ENCODE assay signal across 14 mouse cellular contexts in genomic region chr9:46274494-46274893, GRCm38 (mm10). TPM values are rescaled to one million over a fixed set of nuclear protein-coding genes. Genes with fewer than 3 reads are reported as not detected.
DNase-seq lines count a peak whose midpoint lies in the region; ATAC-seq and TF ChIP-seq lines count a peak whose summit lies in the region.
"Had no signal": no experiment of that assay in that cellular context is flagged by ENCODE, and none has a peak within 500 bp of the region (broad histone marks: within the 10 kb centered on the region; RNA-seq: fewer than 3 reads in every experiment).

No protein-coding gene starts in this region.

- H3K9ac ChIP-seq in kidney, embryonic 15.5 days = 0 out of 2 replicates have a peak overlapping the region, but pooled peaks have one; percentile 67
- peak overlapping the region; percentile 83; the same call in 1 of the 2 replicates for H3K9ac ChIP-seq in liver, embryonic 12.5 days

- H3K4me2 ChIP-seq in kidney, embryonic 15.5 days = 0 out of 2 replicates have a peak overlapping the region, but pooled peaks have one; percentile 83
- H3K4me2 ChIP-seq in liver, embryonic 12.5 days = peak overlapping the region; percentile 92

- peaks cover 11% of the 10 kb centered on the region for H3K27me3 ChIP-seq in erythroblast, embryonic 14.5 days (ENCODE audit: control insufficient read depth)
- peaks cover 21% of the 10 kb centered on the region for H3K27me3 ChIP-seq in kidney, embryonic 15.5 days
- H3K27me3 ChIP-seq in G1E (ENCODE audit: insufficient read depth, low read length) = peaks cover 11% of the 10 kb centered on the region
- peaks cover 20% of the 10 kb centered on the region for H3K27me3 ChIP-seq in liver, embryonic 12.5 days (replicated peaks)

- no peaks in the 10 kb centered on the region for H3K9me3 ChIP-seq in erythroblast, embryonic 14.5 days (ENCODE audit: control insufficient read depth, low read length)
- no peaks in the 10 kb centered on the region for H3K9me3 ChIP-seq in kidney, embryonic 15.5 days (replicated peaks)
- H3K9me3 ChIP-seq in G1E (replicated peaks) = no peaks in the 10 kb centered on the region
- no peaks in the 10 kb centered on the region for H3K9me3 ChIP-seq in liver, embryonic 12.5 days (replicated peaks)

- peaks cover 47% of the 10 kb centered on the region for H3K36me3 ChIP-seq in erythroblast, embryonic 14.5 days (ENCODE audit: control insufficient read depth)
- peaks cover 51% of the 10 kb centered on the region for H3K36me3 ChIP-seq in kidney, embryonic 15.5 days
- peaks cover 66% of the 10 kb centered on the region for H3K36me3 ChIP-seq in G1E (replicated peaks)
- peaks cover 53% of the 10 kb centered on the region for H3K36me3 ChIP-seq in liver, embryonic 12.5 days

- no peak for ATAC-seq in erythroblast, adult 5-6 weeks (replicated peaks; ENCODE audit: low FRiP score, poor library complexity, severe bottlenecking)
- no peak for ATAC-seq in kidney, embryonic 15.5 days (replicated peaks; ENCODE audit: low FRiP score)
- no peak for ATAC-seq in G1E (ENCODE audit: extremely low read depth, insufficient number of reproducible peaks, low FRiP score, poor library complexity, severe bottlenecking)
- ATAC-seq in liver, embryonic 12.5 days = no peak
- ATAC-seq: hindbrain, postnatal 0 days had no signal

- no peak for TF ChIP-seq CTCF in G1E (IDR thresholded peaks at IDR 0.05; ENCODE audit: low read depth, low read length)

- peak overlapping the region; percentile 21 for H3K4me3 ChIP-seq in erythroblast, embryonic 14.5 days (replicated peaks)
- H3K4me3 ChIP-seq in kidney, embryonic 15.5 days (replicated peaks) = 0 out of 2 replicates have a peak overlapping the region, but pooled peaks have one; percentile 69
- peak overlapping the region; percentile 92; the same call in 1 of the 2 replicates for H3K4me3 ChIP-seq in G1E (ENCODE audit: low read depth, low read length)
- peak overlapping the region; percentile 85 for H3K4me3 ChIP-seq in liver, embryonic 12.5 days

- no peak for DNase-seq in kidney, postnatal 14 days
- DNase-seq in G1E (ENCODE audit: low spot score) = no peak
- DNase-seq in layer of hippocampus, postnatal 36 days = no peak
- DNase-seq in adrenal gland, adult 2 months = no peak
- DNase-seq: adrenal gland, postnatal 10 days; cerebellum, postnatal 36 days; left cerebral cortex, postnatal 4 days had no signal

- no peak overlapping the region for H3K27ac ChIP-seq in kidney, embryonic 15.5 days
- H3K27ac ChIP-seq in liver, embryonic 12.5 days = no peak overlapping the region
- H3K27ac ChIP-seq: hindbrain, postnatal 0 days had no signal

- peaks cover 30% of the 10 kb centered on the region for H3K4me1 ChIP-seq in erythroblast, embryonic 14.5 days (ENCODE audit: control insufficient read depth)
- H3K4me1 ChIP-seq in kidney, embryonic 15.5 days = peaks cover 29% of the 10 kb centered on the region
- H3K4me1 ChIP-seq in G1E (ENCODE audit: insufficient read depth, low read depth, low read length) = peaks cover 40% of the 10 kb centered on the region
- H3K4me1 ChIP-seq in liver, embryonic 12.5 days = peaks cover 25% of the 10 kb centered on the region

- WGBS in kidney, embryonic 15.5 days = 72% methylated on average over 9 of the region's 9 CpGs
- WGBS in liver, embryonic 12.5 days (ENCODE audit: insufficient replicate concordance) = 67% methylated on average over 9 of the region's 9 CpGs

RNA-seq across cellular contexts. Expression of gene Zpr1, which starts 1.6 kb away (rescaled TPM):
- polyA plus RNA-seq in erythroblast, embryonic 14.5 days (2012) = 0.53 and 1.7 TPM in 2 replicates
- total RNA-seq in erythroblast, adult 5-6 weeks (2015; ENCODE audit: low replicate concordance) = 12.3 and 14.6 TPM in 2 replicates
- 3.9 and 18.1 TPM in 2 replicates for total RNA-seq in erythroblast, adult 5-6 weeks (2017; ENCODE audit: low replicate concordance)
- 58.9 and 61.0 TPM in 2 replicates for polyA plus RNA-seq in kidney, embryonic 15.5 days (2015; fragmentation: Nextera tagmentation; extraction: Ambion mirVana)
- total RNA-seq in G1E (2014; fragmentation: Nextera tagmentation) = 52.0 and 83.0 TPM in 2 replicates
- total RNA-seq in G1E (2017) = 43.0 and 45.1 TPM in 2 replicates
- polyA plus RNA-seq in G1E (2012) = 35.7 and 54.3 TPM in 2 replicates
- 55.4 and 56.0 TPM in 2 replicates for polyA plus RNA-seq in liver, embryonic 12.5 days (2016; fragmentation: Nextera tagmentation; extraction: Ambion mirVana)
- 10 to 100 TPM; 37.9 to 40.6 TPM for total RNA-seq in layer of hippocampus, postnatal 36 days (2021)
- total RNA-seq in adrenal gland, adult 2 months (2021) = 10 to 100 TPM; 38.1 to 84.6 TPM
- polyA plus RNA-seq in adrenal gland, adult 2 months (2012; rRNA removed) = 26.2 and 27.3 TPM in 2 replicates

RNA-seq across cellular contexts. Expression of gene Apoa5, which starts 6.1 kb away (rescaled TPM):
- not detected in 2 replicates for polyA plus RNA-seq in erythroblast, embryonic 14.5 days (2012)
- not detected in 2 replicates for total RNA-seq in erythroblast, adult 5-6 weeks (2015; ENCODE audit: low replicate concordance)
- not detected in 2 replicates for total RNA-seq in erythroblast, adult 5-6 weeks (2017; ENCODE audit: low replicate concordance)
- polyA plus RNA-seq in kidney, embryonic 15.5 days (2015; fragmentation: Nextera tagmentation; extraction: Ambion mirVana) = not detected in 2 replicates
- total RNA-seq in G1E (2014; fragmentation: Nextera tagmentation) (not detected in 2 replicates), G1E (2017) (0.16 TPM in 1 of 2 replicates, not detected in the other)
- not detected in 2 replicates for polyA plus RNA-seq in G1E (2012)
- polyA plus RNA-seq in liver, embryonic 12.5 days (2016; fragmentation: Nextera tagmentation; extraction: Ambion mirVana) = 0.25 and 0.33 TPM in 2 replicates
- not detected for total RNA-seq in layer of hippocampus, postnatal 36 days (2021)
- 1 to 10 TPM in 1 of 2 experiments, under 1 TPM in 1; 0.17 to 3.6 TPM for total RNA-seq in adrenal gland, adult 2 months (2021)
- 0.32 and 3.0 TPM in 2 replicates for polyA plus RNA-seq in adrenal gland, adult 2 months (2012; rRNA removed)
- total RNA-seq: left cerebral cortex, postnatal 4 days had no signal
- polyA plus RNA-seq: heart, embryonic 14.5 days; hindbrain, postnatal 0 days; kidney, embryonic 14.5 days had no signal

RNA-seq across cellular contexts. Expression of gene Bud13, which starts 8.3 kb away (rescaled TPM):
- 0.45 and 0.76 TPM in 2 replicates for polyA plus RNA-seq in erythroblast, embryonic 14.5 days (2012)
- total RNA-seq in erythroblast, adult 5-6 weeks (2015; ENCODE audit: low replicate concordance) = 0.63 and 1.9 TPM in 2 replicates
- 0.56 and 2.5 TPM in 2 replicates for total RNA-seq in erythroblast, adult 5-6 weeks (2017; ENCODE audit: low replicate concordance)
- 25.9 and 26.7 TPM in 2 replicates for polyA plus RNA-seq in kidney, embryonic 15.5 days (2015; fragmentation: Nextera tagmentation; extraction: Ambion mirVana)
- 22.6 and 27.6 TPM in 2 replicates for total RNA-seq in G1E (2014; fragmentation: Nextera tagmentation)
- total RNA-seq in G1E (2017) = 18.2 and 19.8 TPM in 2 replicates
- 20.1 and 23.4 TPM in 2 replicates for polyA plus RNA-seq in G1E (2012)
- 12.3 and 13.2 TPM in 2 replicates for polyA plus RNA-seq in liver, embryonic 12.5 days (2016; fragmentation: Nextera tagmentation; extraction: Ambion mirVana)
- total RNA-seq in layer of hippocampus, postnatal 36 days (2021) = 10 to 100 TPM; 11.1 to 12.1 TPM
- 10 to 100 TPM; 11.6 to 15.0 TPM for total RNA-seq in adrenal gland, adult 2 months (2021)
- polyA plus RNA-seq in adrenal gland, adult 2 months (2012; rRNA removed) = 7.3 and 7.4 TPM in 2 replicates

RNA-seq across cellular contexts. Expression of gene Apoa4, which starts 34.0 kb away (rescaled TPM):
- polyA plus RNA-seq in erythroblast, embryonic 14.5 days (2012) = not detected in 2 replicates
- not detected in 2 replicates for total RNA-seq in erythroblast, adult 5-6 weeks (2015; ENCODE audit: low replicate concordance)
- not detected in 2 replicates for total RNA-seq in erythroblast, adult 5-6 weeks (2017; ENCODE audit: low replicate concordance)
- not detected in 2 replicates for polyA plus RNA-seq in kidney, embryonic 15.5 days (2015; fragmentation: Nextera tagmentation; extraction: Ambion mirVana)
- not detected in 2 replicates for total RNA-seq in G1E (2014; fragmentation: Nextera tagmentation)
- not detected in 2 replicates for total RNA-seq in G1E (2017)
- 0.03 TPM in 1 of 2 replicates, not detected in the other for polyA plus RNA-seq in G1E (2012)
- polyA plus RNA-seq in liver, embryonic 12.5 days (2016; fragmentation: Nextera tagmentation; extraction: Ambion mirVana) = not detected in 2 replicates
- total RNA-seq in layer of hippocampus, postnatal 36 days (2021) = not detected
- under 1 TPM in 1 of 2 experiments, not detected in 1; 0.26 TPM for total RNA-seq in adrenal gland, adult 2 months (2021)
- polyA plus RNA-seq in adrenal gland, adult 2 months (2012; rRNA removed) = 0.11 and 0.35 TPM in 2 replicates
- total RNA-seq: hindbrain, postnatal 0 days; left cerebral cortex, postnatal 4 days had no signal
- polyA plus RNA-seq: heart, embryonic 14.5 days; hindbrain, postnatal 0 days; kidney, embryonic 14.5 days had no signal

RNA-seq across cellular contexts. Expression of gene Apoc3, which starts 39.1 kb away (rescaled TPM):
- not detected in 2 replicates for polyA plus RNA-seq in erythroblast, embryonic 14.5 days (2012)
- total RNA-seq in erythroblast, adult 5-6 weeks (2015; ENCODE audit: low replicate concordance) = not detected in 2 replicates
- total RNA-seq in erythroblast, adult 5-6 weeks (2017; ENCODE audit: low replicate concordance) = not detected in 2 replicates
- 0.93 TPM in 1 of 2 replicates, not detected in the other for polyA plus RNA-seq in kidney, embryonic 15.5 days (2015; fragmentation: Nextera tagmentation; extraction: Ambion mirVana)
- total RNA-seq in G1E (2014; fragmentation: Nextera tagmentation) = not detected in 2 replicates
- 0.33 TPM in 1 of 2 replicates, not detected in the other for total RNA-seq in G1E (2017)
- polyA plus RNA-seq in G1E (2012) = not detected in 2 replicates
- polyA plus RNA-seq in liver, embryonic 12.5 days (2016; fragmentation: Nextera tagmentation; extraction: Ambion mirVana) = 2.1 and 2.4 TPM in 2 replicates
- 1 to 10 TPM in 1 of 2 experiments, not detected in 1; 1.4 TPM for total RNA-seq in layer of hippocampus, postnatal 36 days (2021)
- 10 to 100 TPM in 1 of 2 experiments, 1 to 10 TPM in 1; 4.6 to 20.4 TPM for total RNA-seq in adrenal gland, adult 2 months (2021)
- polyA plus RNA-seq in adrenal gland, adult 2 months (2012; rRNA removed) = 4.8 and 6.1 TPM in 2 replicates
- total RNA-seq: hindbrain, postnatal 0 days; left cerebral cortex, postnatal 4 days had no signal
- polyA plus RNA-seq: heart, embryonic 14.5 days; hindbrain, postnatal 0 days; kidney, embryonic 14.5 days had no signal

Comparison
In these comparisons a context has a peak if more than half of its experiments do, and no peak if none do; other contexts are left out.
1. H3K4me3 ChIP-seq: peak in every context shown above with its lines; median percentile 92 in G1E; 85 in liver, embryonic 12.5 days; 69 in kidney, embryonic 15.5 days; 21 in erythroblast, embryonic 14.5 days.
2. RNA of gene Zpr1, which starts 1.6 kb away (polyA plus RNA-seq): 58.9 to 61.0 TPM in kidney, embryonic 15.5 days, 55.4 to 56.0 TPM in liver, embryonic 12.5 days, 35.7 to 54.3 TPM in G1E and 26.2 to 27.3 TPM in adrenal gland, adult 2 months; 0.53 to 1.7 TPM in erythroblast, embryonic 14.5 days; every median in the first group is over 10 times any median in the second.